Mouse (Mus musculus) kidney, adult 2 months (tissue): ENCODE data around the gene Zfp13.

Experiments used
- CTCF ChIP-seq: fragments of 200-500 bp; conservative IDR thresholded peaks from 2 replicates; pipeline ENCODE4 v1.5.1; 2011; ENCODE audit warnings: low read depth, mild to moderate bottlenecking, control low read depth, low read length, moderate library complexity, mixed read lengths; ENCODE audit not compliant: insufficient read depth, insufficient read length
- POLR2A ChIP-seq: fragments of 200-500 bp; IDR thresholded peaks from one replicate; pipeline ENCODE4 v1.6.1; 2011; ENCODE audit warnings: low read depth, low read length, control low read depth

- TF ChIP-seq CTCF (no peak), POLR2A (no peak)
Measured at GRCm38 (mm10) chr17:23592926-23593300, 6.4 kb downstream of the Zfp13 start.
